Mouse (Mus musculus) cortical plate, adult 2 months (tissue): ENCODE results near the gene Gm20390.

ENCODE experiments used
- CTCF ChIP-seq: fragments of 200-500 bp; IDR thresholded peaks from 2 replicates; pipeline ENCODE4 v1.5.1; 2011; ENCODE audit warnings: mild to moderate bottlenecking, control low read depth, low read length; ENCODE audit not compliant: insufficient read depth; ENCODE audit errors: extremely low read depth
- POLR2A ChIP-seq: fragments of 200-500 bp; IDR thresholded peaks from 2 replicates; pipeline ENCODE4 v1.6.1; 2011; ENCODE audit warnings: mild to moderate bottlenecking, low read length, control low read depth; ENCODE audit not compliant: insufficient read depth; ENCODE audit errors: extremely low read depth

DNA sequence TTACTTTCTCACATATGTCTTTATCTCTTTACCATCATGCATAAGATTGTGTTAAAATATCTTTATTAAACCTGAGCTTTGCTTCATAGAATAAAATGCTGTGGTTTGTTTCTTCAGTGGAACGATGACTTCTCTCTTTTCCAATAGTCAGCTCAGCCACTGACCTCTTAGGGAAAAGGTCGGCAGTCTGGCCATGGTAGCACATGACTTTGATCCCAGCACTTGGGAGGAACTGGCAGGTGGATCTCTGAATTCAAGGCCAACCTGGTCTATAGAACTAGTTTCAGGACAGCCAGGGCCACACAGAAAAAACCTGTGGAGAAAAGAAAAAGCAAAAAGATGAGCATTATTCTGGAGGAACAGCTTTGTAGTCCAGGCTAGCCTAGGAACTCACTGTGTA lies 35.3 kb upstream of the Gm20390 start:
- TF ChIP-seq POLR2A (no peak), CTCF (no peak)
